Mouse (Mus musculus) central nervous system, embryonic 11.5 days (tissue): ENCODE data around the gene Adam33. TPM values are rescaled to one million over a fixed set of nuclear protein-coding genes. Genes with fewer than 3 reads are reported as not detected.

Experiments used
- polyA plus RNA-seq: library from polyadenylated mRNA; depleted of rRNA; stranded (reverse); fragments of >200 nt; gene quantifications from 2 replicates; pipeline ENCODE4 v1.2.3, GENCODE M21; 2012; rRNA removed

Adam33 gene
- 2.7 and 3.4 TPM in 2 replicates for polyA plus RNA-seq

GRCm38 (mm10) chr2:131063404-131063864 lies at the start of gene Adam33:
Gene Adam33 (minus strand): TSS chr2:131063814.

GRCm38 (mm10) chr2:131086667-131087390 lies 23.2 kb upstream of the Adam33 start, which contains the start of gene Siglec1:
Gene Siglec1 (minus strand): TSS chr2:131086765.

GRCm38 (mm10) chr2:131042988-131043387 lies 20.6 kb downstream of the Adam33 start, which contains the start of gene Gfra4:
Gene Gfra4 (minus strand): TSS chr2:131043088.

Other genes starting within 250 kb of the Adam33 start
- 32.0 and 35.3 TPM in 2 replicates for gene 4930402H24Rik, start 157.4 kb downstream of the Adam33 start, polyA plus RNA-seq
- gene Atrn, start 157.3 kb downstream of the Adam33 start, polyA plus RNA-seq, result 11.5 and 16.2 TPM in 2 replicates
- 6.8 and 11.1 TPM in 2 replicates for gene Gfra4, start 20.7 kb downstream of the Adam33 start, polyA plus RNA-seq
- gene Siglec1, start 23.0 kb upstream of the Adam33 start, polyA plus RNA-seq, result 0.17 and 0.20 TPM in 2 replicates
- gene Hspa12b, start 63.5 kb upstream of the Adam33 start, polyA plus RNA-seq, result 12.6 and 21.7 TPM in 2 replicates
- gene Gm11037, start 69.7 kb upstream of the Adam33 start, polyA plus RNA-seq, result not detected in 2 replicates
- 114 and 142 TPM in 2 replicates for gene 1700037H04Rik, start 96.3 kb upstream of the Adam33 start, polyA plus RNA-seq
- gene Cenpb, start 116.3 kb upstream of the Adam33 start, polyA plus RNA-seq, result 61.8 and 89.4 TPM in 2 replicates
- 95.4 and 142 TPM in 2 replicates for gene Cdc25b, start 123.1 kb upstream of the Adam33 start, polyA plus RNA-seq
- 19.6 and 26.0 TPM in 2 replicates for gene Spef1, start 123.5 kb upstream of the Adam33 start, polyA plus RNA-seq
- gene Ap5s1, start 143.3 kb upstream of the Adam33 start, polyA plus RNA-seq, result 17.8 and 23.0 TPM in 2 replicates
- gene Mavs, start 170.2 kb upstream of the Adam33 start, polyA plus RNA-seq, result 8.2 and 17.2 TPM in 2 replicates
- 53.9 and 54.2 TPM in 2 replicates for gene Pank2, start 198.7 kb upstream of the Adam33 start, polyA plus RNA-seq